Mouse (Mus musculus) lung, embryonic 15.5 days (tissue): ENCODE measurements around the gene Ercc4. TPM values are rescaled to one million over a fixed set of nuclear protein-coding genes. Genes with fewer than 3 reads are reported as not detected.

ENCODE experiments used
- ATAC-seq: fragments of 200-750 bp; cut with Nextera tagmentation; 2 replicates; pipeline ENCODE4 v1.8.0; 2017; ENCODE audit warnings: moderate number of reproducible peaks, borderline replicate concordance; ENCODE audit not compliant: low FRiP score, low TSS enrichment; ENCODE audit errors: extremely low read depth
- H3K27ac ChIP-seq: fragments of 300-500 bp; sonication (generic); 2 replicates; pipeline ENCODE4 v1.5.1; 2015; ENCODE audit warnings: moderate library complexity, mild to moderate bottlenecking, inconsistent platforms
- H3K27me3 ChIP-seq: fragments of 300-500 bp; sonication (generic); 2 replicates; pipeline ENCODE4 v1.6.1; 2015; ENCODE audit warnings: inconsistent platforms
- H3K36me3 ChIP-seq: fragments of 300-500 bp; sonication (generic); 2 replicates; pipeline ENCODE4 v1.6.1; 2015; ENCODE audit warnings: inconsistent platforms
- H3K4me1 ChIP-seq: fragments of 300-500 bp; sonication (generic); 2 replicates; pipeline ENCODE4 v1.6.1; 2015; ENCODE audit warnings: inconsistent platforms
- H3K4me2 ChIP-seq: fragments of 300-500 bp; sonication (generic); 2 replicates; pipeline ENCODE4 v1.6.1; 2015; ENCODE audit warnings: inconsistent platforms, mild to moderate bottlenecking, moderate library complexity
- H3K4me3 ChIP-seq: fragments of 300-500 bp; sonication (generic); 2 replicates; pipeline ENCODE4 v1.5.1; 2015; ENCODE audit warnings: mild to moderate bottlenecking, inconsistent platforms
- H3K9ac ChIP-seq: fragments of 300-500 bp; sonication (generic); 2 replicates; pipeline ENCODE4 v1.6.1; 2015; ENCODE audit warnings: inconsistent platforms
- H3K9me3 ChIP-seq: fragments of 300-500 bp; sonication (generic); 2 replicates; pipeline ENCODE4 v1.6.1; 2016; ENCODE audit warnings: inconsistent platforms
- WGBS: fragments of 180-500 bp; shearing (Covaris S2); methylation state at CpG from one replicate; pipeline ENCODE4 v1.1.7; 2015; 5-methylcytosine and 5-hydroxymethylcytosine counted together
- polyA plus RNA-seq: library from polyadenylated mRNA; unstranded; fragments of >200 nt; fragmentation: Nextera tagmentation; extraction: Ambion mirVana; gene quantifications from 2 replicates; pipeline ENCODE4 v1.2.1, GENCODE M21; 2015

Gene Ercc4
- polyA plus RNA-seq, 1 experiment from 2014 or later = 14.5 TPM

- WGBS = 87% methylated on average over 6 of the region's 6 CpGs
- no peak for ATAC-seq
- H3K4me1 ChIP-seq = no peaks in the 10 kb centered on the region
These were observed 41.3 kb downstream of the Ercc4 start for GRCm38 (mm10) chr16:13150790-13151189.

GRCm38 (mm10) chr16:13152475-13152874 is 43.0 kb downstream of the Ercc4 start:
- no peak overlapping the region for H3K27ac ChIP-seq
- H3K4me3 ChIP-seq = no peak overlapping the region
- no peaks in the 10 kb centered on the region for H3K27me3 ChIP-seq
- no peak for ATAC-seq
- no peaks in the 10 kb centered on the region for H3K9me3 ChIP-seq
- no peaks in the 10 kb centered on the region for H3K4me1 ChIP-seq
- H3K4me2 ChIP-seq = no peak overlapping the region
- WGBS = 81% methylated on average over 5 of the region's 5 CpGs
- peaks cover 12% of the 10 kb centered on the region; the same call in 1 of the 2 replicates for H3K36me3 ChIP-seq
- no peak overlapping the region for H3K9ac ChIP-seq

More at GRCm38 (mm10) chr16:13150790-13151189, 41.3 kb downstream of the Ercc4 start:
- Histone ChIP-seq H3K9me3 (no peaks in the 10 kb centered on the region), H3K36me3 (peaks cover 18% of the 10 kb centered on the region; the same call in 1 of the 2 replicates), H3K27ac (no peak overlapping the region), H3K4me3 (no peak overlapping the region), H3K27me3 (no peaks in the 10 kb centered on the region), H3K4me2 (no peak overlapping the region), H3K9ac (no peak overlapping the region)

GRCm38 (mm10) chr16:13153215-13153614 is 43.7 kb downstream of the Ercc4 start:
- H3K27ac ChIP-seq = no peak overlapping the region
- no peak overlapping the region for H3K4me3 ChIP-seq
- no peak for ATAC-seq
- H3K9me3 ChIP-seq = no peaks in the 10 kb centered on the region
- no peak overlapping the region for H3K9ac ChIP-seq
- no peaks in the 10 kb centered on the region for H3K27me3 ChIP-seq
- 86% methylated on average over 4 of the region's 4 CpGs for WGBS
- no peaks in the 10 kb centered on the region for H3K4me1 ChIP-seq
- no peak overlapping the region for H3K4me2 ChIP-seq
- H3K36me3 ChIP-seq = peaks cover 7% of the 10 kb centered on the region; the same call in 1 of the 2 replicates

GRCm38 (mm10) chr16:13154352-13154751 is 44.9 kb downstream of the Ercc4 start:
- Histone ChIP-seq H3K36me3 (peaks cover 4% of the 10 kb centered on the region; the same call in 1 of the 2 replicates), H3K27me3 (no peaks in the 10 kb centered on the region), H3K27ac (no peak overlapping the region), H3K9ac (no peak overlapping the region), H3K4me3 (no peak overlapping the region), H3K4me2 (no peak overlapping the region), H3K9me3 (no peaks in the 10 kb centered on the region), H3K4me1 (peaks cover 7% of the 10 kb centered on the region)
- ATAC-seq = no peak; the same call in 1 of the 2 replicates

GRCm38 (mm10) chr16:13157314-13157713 is 47.8 kb downstream of the Ercc4 start:
- 22% methylated on average over 6 of the region's 6 CpGs for WGBS
- H3K9ac ChIP-seq = no peak overlapping the region
- no peaks in the 10 kb centered on the region for H3K9me3 ChIP-seq
- no peak overlapping the region for H3K4me3 ChIP-seq
- H3K36me3 ChIP-seq = no peaks in the 10 kb centered on the region
- no peak overlapping the region for H3K27ac ChIP-seq
- H3K4me2 ChIP-seq = no peak overlapping the region
- H3K27me3 ChIP-seq = no peaks in the 10 kb centered on the region
- no peak for ATAC-seq
- peaks cover 11% of the 10 kb centered on the region for H3K4me1 ChIP-seq

- Histone ChIP-seq H3K9me3 (no peaks in the 10 kb centered on the region), H3K4me1 (peaks cover 11% of the 10 kb centered on the region), H3K4me3 (no peak overlapping the region), H3K9ac (no peak overlapping the region), H3K27ac (no peak overlapping the region), H3K27me3 (no peaks in the 10 kb centered on the region), H3K36me3 (no peaks in the 10 kb centered on the region), H3K4me2 (no peak overlapping the region)
- no peak for ATAC-seq
- WGBS = 60% methylated on average over 3 of the region's 3 CpGs
These were observed 48.7 kb downstream of the Ercc4 start for GRCm38 (mm10) chr16:13158153-13158670.

- Histone ChIP-seq H3K4me2 (peak overlapping the region; percentile 60), H3K9ac (no peak overlapping the region), H3K27ac (no peak overlapping the region), H3K4me3 (no peak overlapping the region), H3K36me3 (no peaks in the 10 kb centered on the region), H3K9me3 (no peaks in the 10 kb centered on the region), H3K27me3 (no peaks in the 10 kb centered on the region), H3K4me1 (peaks cover 11% of the 10 kb centered on the region)
- ATAC-seq = peak; percentile 88
- 17% methylated on average over 13 of the region's 13 CpGs for WGBS
These were observed 49.7 kb downstream of the Ercc4 start for GRCm38 (mm10) chr16:13158906-13159889.

- Histone ChIP-seq H3K36me3 (no peaks in the 10 kb centered on the region), H3K4me2 (peak overlapping the region; percentile 60), H3K27me3 (no peaks in the 10 kb centered on the region), H3K4me1 (peaks cover 11% of the 10 kb centered on the region), H3K4me3 (peak overlapping the region; percentile 30), H3K27ac (0 out of 2 replicates have a peak overlapping the region, but pooled peaks have one; percentile 3), H3K9ac (no peak overlapping the region), H3K9me3 (no peaks in the 10 kb centered on the region)
- WGBS = 3% methylated on average over 29 of the region's 29 CpGs
- peak; percentile 95 for ATAC-seq
These were observed 50.6 kb downstream of the Ercc4 start for GRCm38 (mm10) chr16:13159927-13160644.

- Histone ChIP-seq H3K27ac (no peak overlapping the region), H3K9ac (no peak overlapping the region), H3K27me3 (no peaks in the 10 kb centered on the region), H3K4me3 (no peak overlapping the region), H3K4me1 (peaks cover 11% of the 10 kb centered on the region), H3K9me3 (no peaks in the 10 kb centered on the region), H3K36me3 (no peaks in the 10 kb centered on the region), H3K4me2 (no peak overlapping the region)
- no peak for ATAC-seq
- 63% methylated on average over 5 of the region's 5 CpGs for WGBS
These were observed 52.0 kb downstream of the Ercc4 start for GRCm38 (mm10) chr16:13161516-13161915.

- Histone ChIP-seq H3K4me3 (no peak overlapping the region), H3K4me1 (no peaks in the 10 kb centered on the region), H3K36me3 (no peaks in the 10 kb centered on the region), H3K27me3 (no peaks in the 10 kb centered on the region), H3K4me2 (no peak overlapping the region), H3K9me3 (0 out of 2 replicates have a peak, but pooled peaks cover 6% of the 10 kb centered on the region), H3K27ac (no peak overlapping the region), H3K9ac (no peak overlapping the region)
- 65% methylated on average over 3 of the region's 3 CpGs for WGBS
- no peak for ATAC-seq
These were observed 58.2 kb downstream of the Ercc4 start for GRCm38 (mm10) chr16:13167731-13168130.

- Histone ChIP-seq H3K36me3 (no peaks in the 10 kb centered on the region), H3K9ac (no peak overlapping the region), H3K4me1 (no peaks in the 10 kb centered on the region), H3K4me3 (no peak overlapping the region), H3K27me3 (no peaks in the 10 kb centered on the region), H3K4me2 (no peak overlapping the region), H3K27ac (no peak overlapping the region), H3K9me3 (no peaks in the 10 kb centered on the region)
- no peak for ATAC-seq
- WGBS = 70% methylated on average over 5 of the region's 5 CpGs
These were observed 63.7 kb downstream of the Ercc4 start for GRCm38 (mm10) chr16:13173055-13173742.
